Mouse (Mus musculus): ENCODE measurements around the gene Tmem262. TPM values are rescaled to one million over a fixed set of nuclear protein-coding genes. Genes with fewer than 3 reads are reported as not detected.

Gene Tmem262
- total and polyA plus RNA-seq, 3 experiments = 0.18 TPM; not detected in 2

- TF ChIP-seq CTCF (IDR thresholded peaks at IDR 0.05 in 2 of 3, conservative IDR thresholded peaks at IDR 0.05 in 1 of 3; ENCODE audit: control insufficient read depth in 1 of 3, insufficient read depth in 1 of 3, low read depth in 2 of 3, low read length in 3 of 3, poor library complexity in 1 of 3, severe bottlenecking in 1 of 3) (no peak), ZC3H11A (IDR thresholded peaks at IDR 0.05; ENCODE audit: low read depth, low read length) (no peak)
These were observed 33.3 kb upstream of the Tmem262 start, which contains the start of gene Syvn1 (continued) for GRCm38 (mm10) chr19:6046294-6047153.

GRCm38 (mm10) chr19:6047154-6047898 is 32.5 kb upstream of the Tmem262 start:
- H3K27ac ChIP-seq (ENCODE audit: control insufficient read depth, low read depth, low read length) = peak overlapping the region; percentile 90
- no peaks in the 10 kb centered on the region for H3K9me3 ChIP-seq (replicated peaks; ENCODE audit: insufficient read depth, low read length)
- H3K4me1 ChIP-seq (ENCODE audit: control insufficient read depth in 1 of 2, insufficient read depth in 2 of 2, low read length in 2 of 2) = peaks cover 3 to 23% of the 10 kb centered on the region in 2 experiments; a peak in 3 of 4 replicates
- H3K27me3 ChIP-seq (ENCODE audit: control insufficient read depth in 1 of 2, insufficient read depth in 2 of 2, low read length in 2 of 2) = no peaks in the 10 kb centered on the region
- H3K9ac ChIP-seq (ENCODE audit: control insufficient read depth, low read depth, low read length, poor library complexity, severe bottlenecking) = peak overlapping the region; percentile 73
- peak; percentile 37 for DNase-seq (ENCODE audit: low read depth, low spot score)
- peak overlapping the region; percentile 61 to 81 for H3K4me3 ChIP-seq (ENCODE audit: control insufficient read depth in 1 of 2, insufficient read depth in 1 of 2, low read depth in 2 of 2, low read length in 2 of 2)
- H3K79me2 ChIP-seq (ENCODE audit: control insufficient read depth, insufficient read depth, low read length, poor library complexity) = peaks cover 23% of the 10 kb centered on the region
- H3K36me3 ChIP-seq (ENCODE audit: control insufficient read depth in 1 of 2, insufficient read depth in 2 of 2, low read length in 2 of 2) = peaks cover 5 to 12% of the 10 kb centered on the region in 2 experiments; a peak in 2 of 4 replicates
- TF ChIP-seq MAX (IDR thresholded peaks at IDR 0.05; ENCODE audit: low read length) (0 out of 2 replicates have a peak, but pooled peaks have one; percentile 14), POLR2AphosphoS2 (IDR thresholded peaks at IDR 0.05; ENCODE audit: low read length) (peak; percentile 45; the same call in 1 of the 2 replicates), EP300 (IDR thresholded peaks at IDR 0.05; ENCODE audit: low read depth in 1 of 2, low read length in 2 of 2) (no peak)

GRCm38 (mm10) chr19:6047899-6048166 is 32.0 kb upstream of the Tmem262 start:
- peaks cover 23% of the 10 kb centered on the region for H3K79me2 ChIP-seq (ENCODE audit: control insufficient read depth, insufficient read depth, low read length, poor library complexity)
- DNase-seq (ENCODE audit: low read depth, low spot score) = no peak
- H3K27ac ChIP-seq (ENCODE audit: control insufficient read depth, low read depth, low read length) = peak overlapping the region; percentile 90
- H3K9me3 ChIP-seq (replicated peaks; ENCODE audit: insufficient read depth, low read length) = no peaks in the 10 kb centered on the region
- H3K36me3 ChIP-seq (ENCODE audit: control insufficient read depth in 1 of 2, insufficient read depth in 2 of 2, low read length in 2 of 2) = peaks cover 5 to 12% of the 10 kb centered on the region in 2 experiments; a peak in 2 of 4 replicates
- no peaks in the 10 kb centered on the region for H3K27me3 ChIP-seq (ENCODE audit: control insufficient read depth in 1 of 2, insufficient read depth in 2 of 2, low read length in 2 of 2)
- peak overlapping the region; percentile 61 to 81 for H3K4me3 ChIP-seq (ENCODE audit: control insufficient read depth in 1 of 2, insufficient read depth in 1 of 2, low read depth in 2 of 2, low read length in 2 of 2)
- peaks cover 3 to 23% of the 10 kb centered on the region in 2 experiments; a peak in 3 of 4 replicates for H3K4me1 ChIP-seq (ENCODE audit: control insufficient read depth in 1 of 2, insufficient read depth in 2 of 2, low read length in 2 of 2)
- no peak for TF ChIP-seq HCFC1 (IDR thresholded peaks at IDR 0.05; ENCODE audit: low read depth, low read length)
- no peak for TF ChIP-seq EP300 (IDR thresholded peaks at IDR 0.05; ENCODE audit: low read depth in 1 of 2, low read length in 2 of 2)
- TF ChIP-seq ZNF384 (IDR thresholded peaks at IDR 0.05; ENCODE audit: low read depth, low read length) = no peak
- TF ChIP-seq MXI1 (IDR thresholded peaks at IDR 0.05; ENCODE audit: low read depth, low read length) = no peak
- no peak for TF ChIP-seq ZC3H11A (IDR thresholded peaks at IDR 0.05; ENCODE audit: low read depth, low read length)
- no peak for TF ChIP-seq UBTF (IDR thresholded peaks at IDR 0.05; ENCODE audit: borderline replicate concordance, insufficient read depth, low read depth, low read length)
- no peak for TF ChIP-seq CHD1 (IDR thresholded peaks at IDR 0.05; ENCODE audit: low read depth, low read length)
- TF ChIP-seq POLR2AphosphoS2 (IDR thresholded peaks at IDR 0.05; ENCODE audit: low read length) = no peak
- no peak for TF ChIP-seq MYB (IDR thresholded peaks at IDR 0.05; ENCODE audit: low read depth, low read length)
- TF ChIP-seq KAT2A (conservative IDR thresholded peaks at IDR 0.05; ENCODE audit: low read depth, low read length) = no peak
- no peak for TF ChIP-seq GATA1 (IDR thresholded peaks at IDR 0.05; ENCODE audit: low read depth, low read length)
- TF ChIP-seq ELF1 (IDR thresholded peaks at IDR 0.05; ENCODE audit: low read depth, low read length) = no peak
- peak overlapping the region; percentile 73 for H3K9ac ChIP-seq (ENCODE audit: control insufficient read depth, low read depth, low read length, poor library complexity, severe bottlenecking)

All from MEL (cell line).